8 mouse cellular contexts compared by ENCODE assay signal in the genomic region with DNA sequence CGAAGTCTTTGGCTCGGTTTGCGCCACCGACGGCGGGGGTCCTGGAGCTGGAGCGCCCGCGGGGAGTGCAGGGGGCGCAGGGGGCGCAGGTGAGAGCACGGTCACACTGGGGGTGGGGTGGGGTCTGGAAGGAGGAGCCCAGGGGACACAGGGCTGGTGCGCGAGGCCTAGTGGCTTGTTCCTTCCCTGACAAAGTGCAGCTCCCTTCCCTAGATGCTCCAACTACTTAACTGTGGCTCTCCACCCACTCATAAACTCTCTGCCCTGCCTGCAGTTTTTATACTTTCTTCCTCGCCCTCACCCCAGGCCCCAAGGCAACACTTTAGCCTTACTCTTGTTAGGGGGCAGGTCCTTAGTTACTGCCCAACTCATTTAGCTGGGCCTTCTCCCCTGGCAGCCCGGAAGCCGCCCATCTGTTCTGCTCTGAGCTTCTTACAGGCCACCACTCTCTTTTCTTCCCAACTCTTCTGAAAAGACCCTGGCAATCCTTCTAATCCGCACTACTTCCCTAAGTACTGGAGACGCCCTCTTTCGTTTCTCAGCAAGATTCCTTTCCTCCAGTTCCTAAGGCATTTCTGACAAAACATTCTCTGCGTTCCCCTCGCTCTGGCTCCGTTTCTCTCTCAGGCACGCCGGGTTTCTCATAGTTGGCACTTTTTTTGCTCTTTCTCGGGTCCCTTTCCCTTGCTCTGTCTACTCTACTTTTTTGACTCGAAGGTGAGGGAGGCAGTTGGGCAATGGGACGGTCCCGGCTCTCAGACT. TPM values are rescaled to one million over a fixed set of nuclear protein-coding genes. Genes with fewer than 3 reads are reported as not detected.
A peak's percentile ranks its signal among the peaks of the same experiment; 100 is the strongest.
DNase-seq lines count a peak whose midpoint lies in the region; ATAC-seq and TF ChIP-seq lines count a peak whose summit lies in the region.
"Had no signal": no experiment of that assay in that cellular context is flagged by ENCODE, and none has a peak within 500 bp of the region (broad histone marks: within the 10 kb centered on the region; RNA-seq: fewer than 3 reads in every experiment).

No protein-coding gene starts in this region.

- H3K4me1 ChIP-seq in lung, embryonic 14.5 days (ENCODE audit: insufficient read depth) = no peaks in the 10 kb centered on the region
- H3K4me1 ChIP-seq in forebrain, embryonic 10.5 days = peaks cover 73% of the 10 kb centered on the region
- H3K4me1 ChIP-seq in hindbrain, embryonic 15.5 days (replicated peaks) = peaks cover 27% of the 10 kb centered on the region

- WGBS in lung, embryonic 14.5 days = 7% methylated on average over 29 of the region's 29 CpGs
- 2% methylated on average over 29 of the region's 29 CpGs for WGBS in forebrain, embryonic 10.5 days
- WGBS in hindbrain, embryonic 15.5 days = 1% methylated on average over 29 of the region's 29 CpGs

- no peaks in the 10 kb centered on the region for H3K9me3 ChIP-seq in lung, embryonic 14.5 days (ENCODE audit: low read depth, low read length)
- 0 out of 2 replicates have a peak, but pooled peaks cover 2% of the 10 kb centered on the region for H3K9me3 ChIP-seq in forebrain, embryonic 10.5 days
- no peaks in the 10 kb centered on the region for H3K9me3 ChIP-seq in hindbrain, embryonic 15.5 days

- H3K27ac ChIP-seq in lung, embryonic 14.5 days (ENCODE audit: low read depth) = no peak overlapping the region
- H3K27ac ChIP-seq in forebrain, embryonic 10.5 days = peak overlapping the region; percentile 98
- H3K27ac ChIP-seq in hindbrain, embryonic 15.5 days (replicated peaks) = no peak overlapping the region

- no peaks in the 10 kb centered on the region for H3K36me3 ChIP-seq in lung, embryonic 14.5 days (ENCODE audit: insufficient read depth)
- H3K36me3 ChIP-seq in forebrain, embryonic 10.5 days (replicated peaks) = peaks cover 42% of the 10 kb centered on the region
- H3K36me3 ChIP-seq in hindbrain, embryonic 15.5 days = no peaks in the 10 kb centered on the region

- peak; percentile 27 for DNase-seq in lung, embryonic 14.5 days
- no peak for DNase-seq in lung, postnatal 25 days (ENCODE audit: low spot score)
- DNase-seq in forebrain, embryonic 10.5 days (ENCODE audit: extremely low spot score, low spot score) = peak; percentile 71
- DNase-seq in retina, postnatal 1 day = peak; percentile 42
- no peak for DNase-seq in urinary bladder, adult 2 months (ENCODE audit: low spot score)
- DNase-seq: adrenal gland, postnatal 14 days had no signal

- peaks cover 99% of the 10 kb centered on the region for H3K27me3 ChIP-seq in lung, embryonic 14.5 days (ENCODE audit: insufficient read depth, low read length)
- peaks cover 100% of the 10 kb centered on the region for H3K27me3 ChIP-seq in forebrain, embryonic 10.5 days (ENCODE audit: poor library complexity, severe bottlenecking)
- peaks cover 85% of the 10 kb centered on the region for H3K27me3 ChIP-seq in hindbrain, embryonic 15.5 days

- TF ChIP-seq CTCF in lung, embryonic 14.5 days (IDR thresholded peaks at IDR 0.05; ENCODE audit: low read depth) = no peak

- peak overlapping the region; percentile 19; the same call in 1 of the 2 replicates for H3K4me3 ChIP-seq in lung, embryonic 14.5 days (ENCODE audit: low read depth, low read length)
- peak overlapping the region; percentile 85 for H3K4me3 ChIP-seq in forebrain, embryonic 10.5 days
- peak overlapping the region; percentile 11; the same call in 1 of the 2 replicates for H3K4me3 ChIP-seq in hindbrain, embryonic 15.5 days

- H3K9ac ChIP-seq in lung, embryonic 14.5 days = no peak overlapping the region
- no peak overlapping the region for H3K9ac ChIP-seq in hindbrain, embryonic 15.5 days

- H3K4me2 ChIP-seq in lung, embryonic 14.5 days = peak overlapping the region; percentile 45
- H3K4me2 ChIP-seq in hindbrain, embryonic 15.5 days = 0 out of 2 replicates have a peak overlapping the region, but pooled peaks have one; percentile 36

- ATAC-seq in lung, embryonic 14.5 days (ENCODE audit: insufficient read depth) = no peak
- ATAC-seq in hindbrain, embryonic 15.5 days (ENCODE audit: low FRiP score, low read depth) = no peak
- ATAC-seq in erythroblast, adult 5-6 weeks (replicated peaks; ENCODE audit: low FRiP score, poor library complexity, severe bottlenecking) = no peak

RNA-seq across cellular contexts. Expression of a gene that starts 2.6 kb away (rescaled TPM):
- polyA plus RNA-seq in lung, embryonic 14.5 days (2014; fragmentation: Nextera tagmentation; extraction: Ambion mirVana) = 0.05 TPM in 2 replicates
- polyA plus RNA-seq in forebrain, embryonic 10.5 days (2016; fragmentation: Nextera tagmentation; extraction: Ambion mirVana) = 5.6 and 7.0 TPM in 2 replicates
- polyA plus RNA-seq in hindbrain, embryonic 15.5 days (2015; fragmentation: Nextera tagmentation; extraction: Ambion mirVana) = 0.06 and 0.13 TPM in 2 replicates
- total RNA-seq in erythroblast, adult 5-6 weeks (2015; ENCODE audit: low replicate concordance) = not detected in 2 replicates
- total RNA-seq in erythroblast, adult 5-6 weeks (2017; ENCODE audit: low replicate concordance) = 0.51 TPM in 1 of 2 replicates, not detected in the other
- polyA plus RNA-seq in urinary bladder, adult 2 months (2012; rRNA removed) = 0.22 and 0.28 TPM in 2 replicates

Comparison
In these comparisons a context has a peak if more than half of its experiments do, and no peak if none do; other contexts are left out.
1. DNase-seq: peak in lung, embryonic 14.5 days (single experiment), forebrain, embryonic 10.5 days (single experiment) and retina, postnatal 1 day (single experiment); none in lung, postnatal 25 days (single experiment) and urinary bladder, adult 2 months (single experiment).
2. H3K4me3 ChIP-seq: peak in every context shown above with its lines; median percentile 85 in forebrain, embryonic 10.5 days; 19 in lung, embryonic 14.5 days; 11 in hindbrain, embryonic 15.5 days.